Mouse (Mus musculus) neutrophil, adult 65 days (primary cell): ENCODE measurements around the gene Svep1. TPM values are rescaled to one million over a fixed set of nuclear protein-coding genes. Genes with fewer than 3 reads are reported as not detected.

ENCODE experiments used
- total RNA-seq: library from RNA; stranded (reverse); gene quantifications from 2 replicates; pipeline ENCODE4 v1.2.4, GENCODE M21; 2023

The Svep1 gene
- 0.09 TPM in 1 of 2 replicates, not detected in the other for total RNA-seq

DNA sequence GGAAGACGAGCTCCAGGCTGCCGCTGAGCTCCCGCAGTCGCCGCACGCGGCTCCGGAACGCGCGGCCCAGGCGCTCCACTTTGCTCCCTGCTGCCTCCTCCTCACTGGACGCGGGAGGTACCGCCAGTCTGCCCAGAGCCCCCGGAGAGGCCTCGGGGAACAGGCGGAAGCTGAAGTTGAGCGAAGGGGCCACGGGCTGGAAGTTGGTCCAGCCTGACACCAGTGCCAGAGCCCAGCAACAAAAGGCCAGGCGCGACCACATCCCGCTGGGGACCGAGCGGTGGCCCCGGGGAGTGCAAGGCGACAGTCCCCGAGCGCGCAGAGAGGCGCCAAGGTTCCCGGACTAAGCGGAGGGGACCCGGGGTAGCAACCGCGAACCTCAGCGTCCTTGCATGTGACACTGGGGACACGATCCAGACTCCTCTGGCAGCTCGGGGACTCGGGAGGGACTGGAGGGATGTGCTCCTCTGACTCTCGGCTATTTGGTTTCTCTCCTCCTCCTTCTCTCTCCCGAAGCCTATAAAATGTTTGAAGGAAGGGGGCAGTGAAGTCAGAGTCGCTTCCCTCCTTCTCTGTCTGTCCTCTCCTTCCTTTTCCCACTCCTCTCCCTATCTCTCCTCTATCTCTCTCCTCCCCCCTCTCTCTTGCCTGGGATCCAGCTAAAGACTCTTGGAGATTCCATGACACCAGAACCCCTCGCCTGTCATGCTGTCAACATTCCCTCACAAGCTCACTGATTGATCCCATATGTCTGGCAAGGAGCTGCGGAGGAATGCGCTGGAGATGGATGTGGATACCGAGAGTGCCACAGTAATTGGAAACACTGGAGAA, at the start of gene Svep1:
Gene Svep1, minus strand, starts transcription at position 745 of the 831 bp plus-strand sequence.

GRCm38 (mm10) chr4:58009024-58009423, 197.6 kb downstream of the Svep1 start, which contains the start of gene Txndc8:
TSS of gene Txndc8 (minus strand) at chr4:58009124.

Other genes with a start within 250 kb of the Svep1 start
- not detected in 2 replicates for gene Txndc8, start 197.7 kb downstream of the Svep1 start, total RNA-seq
- gene Musk, start 79.1 kb upstream of the Svep1 start, total RNA-seq: not detected in 2 replicates